In the genomic region with DNA sequence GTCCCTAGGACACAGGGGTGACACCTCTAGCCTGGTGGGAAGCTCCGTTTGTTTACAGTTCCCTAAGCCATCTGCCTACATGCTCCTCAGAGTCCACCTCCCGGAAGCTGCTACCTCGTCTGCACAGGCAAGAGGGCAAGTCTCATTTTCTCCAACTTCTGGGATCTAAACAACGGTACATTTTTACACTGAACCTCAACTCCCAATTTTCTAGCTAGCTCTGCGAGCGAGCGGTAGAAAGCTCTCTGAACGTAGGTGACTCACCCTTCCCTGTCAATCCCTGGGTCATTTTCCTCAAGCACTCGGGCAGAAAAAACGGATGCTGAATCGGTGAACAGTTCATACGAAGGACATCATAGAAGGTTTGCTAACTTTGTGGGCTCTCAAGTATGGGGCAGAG, we compare ENCODE assay signal across 8 mouse cellular contexts.
DNase-seq lines count a peak whose midpoint lies in the region; ATAC-seq lines count a peak whose summit lies in the region.

No protein-coding gene starts in this region.

- no peaks in the 10 kb centered on the region for H3K36me3 ChIP-seq in heart, embryonic 13.5 days
- H3K36me3 ChIP-seq in embryonic facial prominence, embryonic 10.5 days (replicated peaks) = no peaks in the 10 kb centered on the region
- H3K36me3 ChIP-seq in limb, embryonic 10.5 days = no peaks in the 10 kb centered on the region

- peak overlapping the region; percentile 85 for H3K27ac ChIP-seq in heart, embryonic 13.5 days (replicated peaks)
- peak overlapping the region; percentile 84 for H3K27ac ChIP-seq in embryonic facial prominence, embryonic 10.5 days (replicated peaks)
- H3K27ac ChIP-seq in limb, embryonic 10.5 days = peak overlapping the region; percentile 80

- DNase-seq in heart, postnatal 4 days = no peak
- DNase-seq in Muller cell, postnatal 12 days (ENCODE audit: inconsistent ontology term) = peak; percentile 89
- DNase-seq in embryonic facial prominence, embryonic 10.5 days (ENCODE audit: low spot score) = no peak
- no peak for DNase-seq in limb, embryonic 10.5 days (ENCODE audit: low spot score)
- DNase-seq in layer of hippocampus, postnatal 36 days = no peak
- no peak for DNase-seq in c-Kit-positive CD71-positive TER-119-positive erythroid progenitor cells, embryonic 14.5 days (ENCODE audit: low spot score)

- H3K9me3 ChIP-seq in heart, embryonic 13.5 days = no peaks in the 10 kb centered on the region
- no peaks in the 10 kb centered on the region for H3K9me3 ChIP-seq in embryonic facial prominence, embryonic 10.5 days
- no peaks in the 10 kb centered on the region for H3K9me3 ChIP-seq in limb, embryonic 10.5 days (replicated peaks)

- peak overlapping the region; percentile 64; the same call in 1 of the 2 replicates for H3K9ac ChIP-seq in heart, embryonic 13.5 days

- H3K4me2 ChIP-seq in heart, embryonic 13.5 days = peak overlapping the region; percentile 59

- H3K4me3 ChIP-seq in heart, embryonic 13.5 days = peak overlapping the region; percentile 28
- H3K4me3 ChIP-seq in embryonic facial prominence, embryonic 10.5 days = peak overlapping the region; percentile 11; the same call in 1 of the 2 replicates
- no peak overlapping the region for H3K4me3 ChIP-seq in limb, embryonic 10.5 days

- 33% methylated on average over 12 of the region's 12 CpGs for WGBS in heart, embryonic 13.5 days
- WGBS in embryonic facial prominence, embryonic 10.5 days = 44% methylated on average over 12 of the region's 12 CpGs
- WGBS in limb, embryonic 10.5 days = 57% methylated on average over 12 of the region's 12 CpGs

- no peaks in the 10 kb centered on the region for H3K27me3 ChIP-seq in heart, embryonic 13.5 days (replicated peaks)
- H3K27me3 ChIP-seq in embryonic facial prominence, embryonic 10.5 days (replicated peaks; ENCODE audit: low read depth, poor library complexity, severe bottlenecking) = no peaks in the 10 kb centered on the region
- H3K27me3 ChIP-seq in limb, embryonic 10.5 days (ENCODE audit: low read depth, poor library complexity, severe bottlenecking) = no peaks in the 10 kb centered on the region

- ATAC-seq in heart, embryonic 13.5 days (ENCODE audit: extremely low read depth, insufficient number of reproducible peaks, low FRiP score, low TSS enrichment) = no peak
- no peak for ATAC-seq in megakaryocyte progenitor cell, adult 5-6 weeks (replicated peaks; ENCODE audit: poor library complexity)

- peaks cover 61% of the 10 kb centered on the region for H3K4me1 ChIP-seq in heart, embryonic 13.5 days
- peaks cover 76% of the 10 kb centered on the region for H3K4me1 ChIP-seq in embryonic facial prominence, embryonic 10.5 days
- H3K4me1 ChIP-seq in limb, embryonic 10.5 days = peaks cover 69% of the 10 kb centered on the region
